Mouse (Mus musculus): ENCODE measurements around the gene Nrl.

Gene Nrl

GRCm38 (mm10) chr14:55536116-55536745, 11.4 kb upstream of the Nrl start:
- DNase-seq (ENCODE audit: low read depth, low spot score), result no peak

GRCm38 (mm10) chr14:55527940-55528339, 3.2 kb upstream of the Nrl start:
- DNase-seq (ENCODE audit: low read depth, low spot score), result no peak

- no peak for DNase-seq (ENCODE audit: low read depth, low spot score)
Measured at GRCm38 (mm10) chr14:55526674-55527073, 1.9 kb upstream of the Nrl start.

- DNase-seq (ENCODE audit: low read depth, low spot score), result no peak
Measured at GRCm38 (mm10) chr14:55524062-55524461, 719 bp downstream of the Nrl start.

GRCm38 (mm10) chr14:55520451-55521361, 4.1 kb downstream of the Nrl start:
- DNase-seq (ENCODE audit: low read depth, low spot score), result no peak

- DNase-seq (ENCODE audit: low read depth, low spot score), result no peak
Measured at GRCm38 (mm10) chr14:55519604-55520003, 5.2 kb downstream of the Nrl start.

GRCm38 (mm10) chr14:55518897-55519296, 5.9 kb downstream of the Nrl start:
- DNase-seq (ENCODE audit: low read depth, low spot score), result no peak

- DNase-seq (ENCODE audit: low read depth, low spot score), result no peak
Measured at GRCm38 (mm10) chr14:55515846-55516245, 8.9 kb downstream of the Nrl start.

GRCm38 (mm10) chr14:55513927-55514326, 10.9 kb downstream of the Nrl start:
- no peak for DNase-seq (ENCODE audit: low read depth, low spot score)

GRCm38 (mm10) chr14:55511037-55511436, 13.7 kb downstream of the Nrl start:
- no peak for DNase-seq (ENCODE audit: low read depth, low spot score)

GRCm38 (mm10) chr14:55510125-55510731, 14.6 kb downstream of the Nrl start, which contains the start of gene Cpne6:
TSS of gene Cpne6 (plus strand) at chr14:55510445.
- no peak for DNase-seq (ENCODE audit: low read depth, low spot score)

GRCm38 (mm10) chr14:55509540-55509939, 15.2 kb downstream of the Nrl start:
- DNase-seq (ENCODE audit: low read depth, low spot score), result no peak

- no peak for DNase-seq (ENCODE audit: low read depth, low spot score)
Measured at GRCm38 (mm10) chr14:55507801-55508200, 17.0 kb downstream of the Nrl start.

GRCm38 (mm10) chr14:55505612-55506011, 19.2 kb downstream of the Nrl start:
- DNase-seq (ENCODE audit: low read depth, low spot score), result no peak

GRCm38 (mm10) chr14:55497449-55497821, 27.3 kb downstream of the Nrl start:
- peak; percentile 82 for DNase-seq (ENCODE audit: low read depth, low spot score)

- no peak for DNase-seq (ENCODE audit: low read depth, low spot score)
Measured at GRCm38 (mm10) chr14:55496761-55497448, 27.9 kb downstream of the Nrl start.

GRCm38 (mm10) chr14:55495509-55496240, 29.1 kb downstream of the Nrl start:
- DNase-seq (ENCODE audit: low read depth, low spot score), result no peak

- DNase-seq (ENCODE audit: low read depth, low spot score), result no peak
Measured at GRCm38 (mm10) chr14:55492103-55492502, 32.7 kb downstream of the Nrl start.

- no peak for DNase-seq (ENCODE audit: low read depth, low spot score)
Measured at GRCm38 (mm10) chr14:55491291-55491833, 33.4 kb downstream of the Nrl start.

GRCm38 (mm10) chr14:55490361-55491201, 34.2 kb downstream of the Nrl start, which contains the start of gene Carmil3:
TSS of gene Carmil3 (plus strand) at chr14:55490651.
- DNase-seq (ENCODE audit: low read depth, low spot score), result no peak
